Mouse (Mus musculus): ENCODE data around the gene Ufc1.

Ufc1 gene

DNA sequence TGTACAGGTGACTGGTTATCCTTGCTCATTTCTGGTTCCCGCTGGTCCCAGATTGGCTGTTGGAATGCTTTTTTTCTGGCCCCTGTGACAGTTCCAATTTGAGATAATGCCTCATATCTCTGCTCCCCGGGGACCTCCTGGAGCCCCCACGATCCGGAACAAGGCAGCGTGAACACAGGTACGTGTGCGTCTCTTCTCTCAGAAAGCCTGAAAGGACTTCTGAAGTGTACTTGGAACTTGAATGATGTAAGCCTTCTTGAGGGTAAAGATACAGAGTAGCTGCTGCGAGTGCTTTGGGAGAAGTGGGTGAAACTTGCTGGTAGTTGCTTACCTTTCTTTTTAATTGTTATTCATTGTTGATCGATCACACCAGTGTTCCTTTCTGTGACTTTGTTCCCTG lies 23.6 kb downstream of the Ufc1 start:
- no peak for DNase-seq (ENCODE audit: low spot score in 2 of 2)

- no peak for DNase-seq (ENCODE audit: low spot score in 2 of 2)
Measured at GRCm38 (mm10) chr1:171270573-171270900, 24.3 kb downstream of the Ufc1 start.

- peak; percentile 87 to 94 for DNase-seq (ENCODE audit: low spot score in 2 of 2)
Measured at GRCm38 (mm10) chr1:171269848-171270572, 24.8 kb downstream of the Ufc1 start, which contains the start of gene B4galt3. B4galt3 (plus strand) TSS chr1:171270328.

DNA sequence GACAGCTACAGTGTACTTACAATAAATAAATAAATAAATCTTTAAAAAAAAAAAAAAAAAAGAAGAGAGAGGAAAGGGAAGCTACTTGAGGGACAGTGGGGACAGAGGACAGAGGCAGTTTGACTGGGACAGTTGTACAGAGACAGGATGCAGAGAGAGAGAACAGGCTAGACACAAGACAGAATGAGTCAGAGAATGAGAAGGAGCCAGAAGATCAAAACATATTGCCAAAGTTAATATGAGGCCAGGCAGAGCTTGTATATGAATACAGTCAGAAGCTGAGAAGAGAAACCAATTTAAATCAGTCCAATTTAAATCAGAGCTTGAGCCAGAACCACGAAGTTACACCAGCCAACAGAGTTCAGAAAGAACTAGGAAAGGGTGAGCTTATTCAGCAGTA lies 26.5 kb downstream of the Ufc1 start:
- DNase-seq (ENCODE audit: low spot score in 2 of 2) = no peak

DNA sequence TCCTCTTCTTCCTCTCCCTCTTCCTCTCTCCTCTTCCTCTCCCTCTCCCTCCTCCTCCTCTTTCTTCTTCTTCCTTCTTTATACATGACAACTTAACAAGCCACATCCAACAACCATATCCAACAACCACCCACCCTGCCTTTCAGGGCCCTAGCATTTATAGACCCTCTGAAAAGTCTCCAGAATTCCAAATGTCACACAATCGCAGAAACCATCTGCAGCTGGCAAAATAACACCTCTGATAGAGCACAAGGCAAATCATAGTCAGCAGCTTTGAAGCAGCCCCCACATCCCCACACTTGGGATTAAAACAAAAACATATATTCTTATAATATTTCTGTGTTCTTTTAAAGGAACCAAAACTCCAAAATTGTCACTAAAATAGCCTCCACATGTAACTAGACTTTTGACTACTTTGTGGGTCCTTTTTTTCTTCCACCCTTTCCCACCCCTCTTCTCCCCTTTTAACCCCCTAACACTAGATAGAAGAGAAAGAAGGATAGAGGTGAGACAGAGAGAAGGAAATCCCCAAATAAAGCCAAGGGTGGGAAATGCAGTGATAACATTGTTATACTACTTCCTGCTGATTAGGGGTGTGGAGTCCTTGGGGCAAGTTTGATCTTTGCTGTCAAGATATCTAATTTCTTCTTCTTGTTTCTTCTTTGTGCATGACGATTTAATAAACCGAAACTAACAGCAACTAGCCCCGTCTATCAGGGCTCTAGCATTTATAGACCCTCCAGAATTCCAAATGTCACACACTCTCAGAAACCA lies 28.7 kb downstream of the Ufc1 start:
- DNase-seq (ENCODE audit: low spot score in 2 of 2) = no peak

GRCm38 (mm10) chr1:171263666-171264461 lies 31.0 kb downstream of the Ufc1 start:
- no peak for DNase-seq (ENCODE audit: low spot score in 2 of 2)

- peak in 1 of 2 experiments; percentile 82 for DNase-seq (ENCODE audit: low spot score in 2 of 2)
Measured at GRCm38 (mm10) chr1:171263185-171263611, 31.6 kb downstream of the Ufc1 start.

DNA sequence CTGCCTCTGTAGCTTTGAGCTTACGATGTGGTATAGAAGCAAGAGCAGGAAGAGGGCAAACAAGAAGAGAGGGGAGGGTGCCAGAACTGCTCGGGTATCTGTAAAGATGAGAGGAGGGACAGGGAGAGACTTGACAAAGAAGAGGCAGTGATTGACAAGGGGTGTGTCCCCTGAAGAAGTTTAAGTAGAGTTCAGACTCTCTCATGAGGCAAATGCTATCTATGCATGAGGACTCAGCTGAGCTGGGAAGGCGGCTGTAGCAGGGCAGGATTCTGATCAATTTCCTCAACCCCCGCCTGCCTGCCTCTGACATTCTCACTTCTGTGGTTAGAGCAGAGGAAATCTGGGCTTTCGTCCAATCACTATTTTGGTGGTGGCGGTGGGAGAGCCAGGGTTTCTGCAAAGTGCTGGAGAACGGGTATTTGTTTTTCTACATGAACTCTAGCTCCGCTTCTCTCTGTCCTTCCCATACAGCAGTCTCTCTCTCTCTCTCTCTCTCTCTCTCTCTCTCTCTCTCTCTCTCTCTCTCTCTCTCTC lies 32.2 kb downstream of the Ufc1 start:
- DNase-seq (ENCODE audit: low spot score in 2 of 2) = peak; percentile 75 to 84

GRCm38 (mm10) chr1:171260316-171260715 lies 34.5 kb downstream of the Ufc1 start:
- DNase-seq (ENCODE audit: low spot score in 2 of 2) = no peak

DNA sequence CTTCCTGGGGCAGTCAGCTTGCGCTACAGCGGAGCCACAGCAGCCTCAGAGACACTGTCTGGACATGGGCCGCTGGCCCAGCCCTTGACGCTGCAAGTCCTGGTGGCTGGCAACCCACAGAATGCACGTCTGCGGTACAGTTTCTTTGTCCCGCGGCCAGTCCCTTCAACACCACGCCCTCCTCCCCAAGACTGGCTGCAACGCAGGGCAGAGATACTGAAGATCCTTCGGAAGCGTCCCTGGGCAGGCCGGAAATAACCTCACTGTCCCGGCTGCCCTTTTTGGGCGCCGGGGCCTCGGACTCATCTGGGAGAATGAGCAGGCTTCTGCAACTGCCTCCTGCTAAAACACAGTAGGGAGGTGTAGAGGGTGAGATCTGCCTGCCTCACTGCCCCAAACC lies 35.9 kb downstream of the Ufc1 start:
- no peak for DNase-seq (ENCODE audit: low spot score in 2 of 2)

DNA sequence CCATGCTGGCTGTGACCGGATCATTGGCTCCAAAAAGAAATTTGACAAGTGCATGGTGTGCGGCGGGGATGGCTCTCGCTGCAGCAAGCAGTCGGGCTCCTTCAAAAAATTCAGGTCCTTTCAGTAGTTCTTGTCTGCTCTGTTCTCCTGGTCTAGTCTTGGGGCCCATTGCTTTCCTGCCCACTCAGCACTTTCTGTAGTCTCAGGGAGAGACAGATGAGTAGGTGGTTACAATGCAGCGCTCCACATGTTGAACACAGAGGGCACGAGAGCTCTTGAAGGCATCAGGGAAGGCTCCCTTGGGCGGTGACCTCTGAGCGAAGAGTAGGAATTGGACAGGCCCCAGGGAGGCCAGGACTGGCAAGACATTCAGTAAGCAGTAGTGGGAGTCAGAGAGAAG lies 37.0 kb downstream of the Ufc1 start:
- no peak for DNase-seq (ENCODE audit: low spot score in 2 of 2)

DNA sequence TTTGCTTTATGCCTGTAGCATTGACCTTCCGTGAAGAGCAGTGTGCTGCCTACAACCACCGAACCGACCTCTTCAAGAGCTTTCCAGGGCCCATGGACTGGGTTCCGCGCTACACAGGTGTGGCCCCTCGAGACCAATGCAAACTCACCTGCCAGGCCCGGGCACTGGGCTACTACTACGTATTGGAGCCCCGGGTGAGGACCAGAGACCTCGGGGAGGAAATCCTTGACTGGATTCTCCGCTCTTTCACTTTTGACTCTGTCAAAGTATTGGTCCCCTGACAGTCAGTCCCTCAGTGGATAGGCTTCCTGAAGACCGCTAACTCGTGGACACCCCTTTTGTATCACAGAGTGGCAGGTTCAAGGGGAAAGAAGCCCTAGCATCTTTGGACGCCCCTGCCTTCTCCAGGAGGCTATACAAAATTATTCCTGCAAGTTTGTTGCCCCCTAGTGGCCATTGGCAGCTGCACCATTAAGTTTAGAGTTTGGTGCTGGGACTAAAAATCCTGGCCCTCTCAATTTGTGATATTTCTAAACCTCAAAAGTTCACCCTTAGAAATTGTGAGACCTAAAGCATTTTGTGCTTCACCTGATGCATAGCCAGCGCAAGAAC lies 37.8 kb downstream of the Ufc1 start:
- peak in 1 of 2 experiments; percentile 47 for DNase-seq (ENCODE audit: low spot score in 2 of 2)

GRCm38 (mm10) chr1:171256095-171256818 lies 38.6 kb downstream of the Ufc1 start:
- no peak for DNase-seq (ENCODE audit: low spot score in 2 of 2)

DNA sequence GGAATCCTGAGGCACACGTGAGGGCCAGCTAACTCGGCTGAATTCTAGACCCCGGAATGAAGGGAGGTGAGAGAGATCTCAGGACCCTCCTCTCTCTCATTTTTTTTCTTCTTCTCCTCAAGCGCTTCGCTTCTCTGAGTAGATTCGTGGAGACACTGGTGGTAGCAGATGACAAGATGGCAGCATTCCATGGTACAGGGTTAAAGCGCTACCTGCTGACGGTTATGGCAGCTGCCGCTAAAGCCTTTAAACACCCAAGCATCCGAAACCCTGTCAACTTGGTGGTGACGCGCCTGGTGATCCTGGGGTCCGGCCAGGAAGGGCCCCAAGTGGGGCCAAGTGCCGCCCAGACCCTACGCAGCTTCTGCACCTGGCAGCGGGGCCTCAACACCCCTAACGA lies 42.4 kb downstream of the Ufc1 start:
- DNase-seq (ENCODE audit: low spot score in 2 of 2) = no peak

GRCm38 (mm10) chr1:171251594-171252324 lies 43.1 kb downstream of the Ufc1 start:
- DNase-seq (ENCODE audit: low spot score in 2 of 2) = no peak

DNA sequence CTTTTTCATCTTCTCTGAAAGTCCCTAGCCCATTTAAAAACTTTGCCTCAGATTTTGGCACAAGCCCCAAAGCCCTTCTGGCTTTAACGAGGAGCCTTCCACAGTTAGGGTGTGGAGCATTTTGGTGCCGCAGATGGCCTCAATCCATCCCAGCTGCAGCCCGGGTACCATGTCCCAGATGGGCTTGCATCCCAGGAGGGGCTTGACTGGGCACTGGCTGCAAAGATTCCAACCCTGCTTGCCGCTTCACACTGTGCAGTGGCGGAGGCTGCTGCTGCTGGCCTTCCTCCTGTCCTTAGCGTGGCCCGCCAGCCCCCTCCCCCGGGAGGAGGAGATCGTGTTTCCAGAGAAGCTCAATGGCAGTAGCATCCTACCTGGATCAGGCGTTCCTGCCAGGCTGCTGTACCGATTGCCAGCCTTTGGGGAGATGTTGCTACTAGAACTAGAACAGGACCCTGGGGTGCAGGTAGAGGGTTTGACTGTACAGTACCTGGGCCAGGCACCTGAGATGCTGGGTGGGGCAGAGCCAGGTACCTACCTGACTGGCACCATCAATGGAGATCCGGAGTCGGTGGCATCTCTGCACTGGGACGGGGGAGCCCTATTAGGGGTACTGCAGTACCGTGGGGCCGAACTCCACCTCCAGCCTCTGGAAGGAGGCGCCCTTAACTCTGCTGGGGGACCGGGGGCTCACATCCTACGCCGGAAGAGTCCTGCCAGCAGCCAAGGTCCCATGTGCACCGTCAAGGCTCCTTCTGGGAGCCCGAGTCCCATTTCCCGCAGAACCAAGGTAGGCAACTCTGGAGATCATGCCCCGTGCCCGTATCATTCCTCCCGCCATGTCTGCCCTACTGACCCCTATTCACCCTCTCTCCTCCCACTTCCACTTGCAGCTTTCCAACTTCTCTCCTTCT lies 43.9 kb downstream of the Ufc1 start, which contains the start of gene Ndufs2:
Ndufs2 (minus strand) TSS at position 709 of the 914 bp plus-strand sequence.
- DNase-seq (ENCODE audit: low spot score in 2 of 2) = no peak

GRCm38 (mm10) chr1:171249913-171250600 lies 44.8 kb downstream of the Ufc1 start, which contains the start of gene Adamts4:
Adamts4 (plus strand) TSS chr1:171250421.
- DNase-seq (ENCODE audit: low spot score in 2 of 2) = peak in 1 of 2 experiments; percentile 53
